Mouse (Mus musculus) urinary bladder, postnatal 10 days (tissue): ENCODE data around the gene Tusc2.
"Not testable (repeated sequence)": the region's sequence is repeated elsewhere in the genome, so short reads cannot be mapped to it uniquely, and the experiment has no call there.

Source experiments
- DNase-seq: peaks from one replicate; pipeline ENCODE4 v3.0.0; 2022; ENCODE audit warnings: low spot score

The Tusc2 gene

GRCm38 (mm10) chr9:107568331-107569261 is 5.5 kb downstream of the Tusc2 start:
- no peak for DNase-seq

GRCm38 (mm10) chr9:107569270-107569669 is 6.2 kb downstream of the Tusc2 start:
- DNase-seq = no peak

- no peak for DNase-seq
Observed at GRCm38 (mm10) chr9:107570016-107570415, 7.0 kb downstream of the Tusc2 start.

- DNase-seq = no peak
Observed at GRCm38 (mm10) chr9:107570845-107571244, 7.8 kb downstream of the Tusc2 start.

- no peak for DNase-seq
Observed at GRCm38 (mm10) chr9:107571534-107572326, 8.7 kb downstream of the Tusc2 start.

GRCm38 (mm10) chr9:107572327-107572662 is 9.2 kb downstream of the Tusc2 start:
- DNase-seq = no peak

GRCm38 (mm10) chr9:107573774-107574173 is 10.7 kb downstream of the Tusc2 start:
- DNase-seq = not testable (repeated sequence)

- no peak for DNase-seq
Observed at GRCm38 (mm10) chr9:107575579-107576356, 12.7 kb downstream of the Tusc2 start.

- no peak for DNase-seq
Observed at GRCm38 (mm10) chr9:107576357-107577107, 13.5 kb downstream of the Tusc2 start, which contains the start of gene Hyal1. TSS of gene Hyal1 (plus strand) at chr9:107576927.

GRCm38 (mm10) chr9:107577871-107578270 is 14.8 kb downstream of the Tusc2 start:
- no peak for DNase-seq

GRCm38 (mm10) chr9:107578587-107578986 is 15.5 kb downstream of the Tusc2 start, which contains the start of gene Naa80:
TSS of gene Naa80 (plus strand) at chr9:107578887.
- no peak for DNase-seq

GRCm38 (mm10) chr9:107579023-107579900 is 16.2 kb downstream of the Tusc2 start:
- DNase-seq = no peak

- peak; percentile 63 for DNase-seq
Observed at GRCm38 (mm10) chr9:107580501-107581317, 17.7 kb downstream of the Tusc2 start, which contains the start of gene Hyal3. TSS of gene Hyal3 (plus strand) at chr9:107580818.

- DNase-seq = no peak
Observed at GRCm38 (mm10) chr9:107581584-107581983, 18.5 kb downstream of the Tusc2 start.

GRCm38 (mm10) chr9:107582509-107583062 is 19.5 kb downstream of the Tusc2 start:
- no peak for DNase-seq

- no peak for DNase-seq
Observed at GRCm38 (mm10) chr9:107583174-107583573, 20.1 kb downstream of the Tusc2 start.

- no peak for DNase-seq
Observed at GRCm38 (mm10) chr9:107586504-107586903, 23.4 kb downstream of the Tusc2 start.

- DNase-seq = peak; percentile 85
Observed at GRCm38 (mm10) chr9:107586974-107587832, 24.1 kb downstream of the Tusc2 start, which contains the start of gene Ifrd2. TSS of gene Ifrd2 (plus strand) at chr9:107587642.
